Mouse (Mus musculus) limb, embryonic 15.5 days (tissue): Measurements from ENCODE around the gene Fam13a. TPM values are rescaled to one million over a fixed set of nuclear protein-coding genes. Genes with fewer than 3 reads are reported as not detected.

Experiments used
- ATAC-seq: fragments of 200-750 bp; cut with Nextera tagmentation; 2 replicates; pipeline ENCODE4 v1.8.0; 2017; ENCODE audit warnings: low read depth, moderate TSS enrichment; ENCODE audit not compliant: insufficient number of reproducible peaks, low FRiP score, low TSS enrichment
- H3K27ac ChIP-seq: fragments of 300-500 bp; sonication (generic); 2 replicates; pipeline ENCODE4 v1.5.1; 2015; ENCODE audit warnings: moderate library complexity, mild to moderate bottlenecking, inconsistent platforms
- H3K27me3 ChIP-seq: fragments of 300-500 bp; sonication (generic); 2 replicates; pipeline ENCODE4 v1.6.1; 2015; ENCODE audit warnings: inconsistent platforms
- H3K36me3 ChIP-seq: fragments of 300-500 bp; sonication (generic); 2 replicates; pipeline ENCODE4 v1.6.1; 2015; ENCODE audit warnings: inconsistent platforms
- H3K4me1 ChIP-seq: fragments of 300-500 bp; sonication (generic); 2 replicates; pipeline ENCODE4 v1.6.1; 2015; ENCODE audit warnings: inconsistent platforms
- H3K4me2 ChIP-seq: fragments of 300-500 bp; sonication (generic); 2 replicates; pipeline ENCODE4 v1.6.1; 2015; ENCODE audit warnings: mild to moderate bottlenecking, inconsistent platforms
- H3K4me3 ChIP-seq: fragments of 300-500 bp; sonication (generic); 2 replicates; pipeline ENCODE4 v1.5.1; 2015; ENCODE audit warnings: mild to moderate bottlenecking, inconsistent platforms
- H3K9ac ChIP-seq: fragments of 300-500 bp; sonication (generic); 2 replicates; pipeline ENCODE4 v1.6.1; 2015; ENCODE audit warnings: inconsistent platforms
- H3K9me3 ChIP-seq: fragments of 300-500 bp; sonication (generic); 2 replicates; pipeline ENCODE4 v1.6.1; 2016; ENCODE audit warnings: inconsistent platforms
- WGBS: fragments of 180-500 bp; shearing (Covaris S2); methylation state at CpG from one replicate; pipeline ENCODE4 v1.1.7; 2015; 5-methylcytosine and 5-hydroxymethylcytosine counted together
- polyA plus RNA-seq: library from polyadenylated mRNA; unstranded; fragments of >200 nt; fragmentation: Nextera tagmentation; extraction: Ambion mirVana; gene quantifications from 2 replicates; pipeline ENCODE4 v1.2.1, GENCODE M21; 2015

Gene Fam13a
- polyA plus RNA-seq, 1 experiment from 2014 or later: 8.7 TPM

DNA sequence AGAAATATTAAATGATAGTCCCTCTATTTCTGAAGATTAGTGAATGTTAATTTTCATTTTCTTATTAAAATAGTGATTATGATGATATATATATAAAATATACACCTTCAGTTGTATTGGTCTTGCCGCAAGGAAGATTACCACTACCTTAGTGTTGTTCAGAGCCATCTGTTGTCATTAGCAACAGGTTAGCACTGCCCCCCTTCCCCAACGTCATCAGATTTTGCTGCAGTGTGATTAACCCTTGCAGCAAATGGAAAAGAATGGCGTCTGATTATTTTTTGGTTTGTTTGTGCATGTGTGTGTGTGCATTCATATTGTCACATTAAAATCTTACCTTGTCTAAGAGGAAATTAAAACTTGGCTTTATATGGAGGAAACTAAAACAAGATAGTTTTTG, 119.8 kb downstream of the Fam13a start:
- 49% methylated on average over 3 of the region's 3 CpGs for WGBS
- ATAC-seq: no peak
- H3K36me3 ChIP-seq: peaks cover 5% of the 10 kb centered on the region; the same call in 1 of the 2 replicates
- peaks cover 9% of the 10 kb centered on the region; the same call in 1 of the 2 replicates for H3K9me3 ChIP-seq
- H3K4me2 ChIP-seq: no peak overlapping the region
- H3K27me3 ChIP-seq: no peaks in the 10 kb centered on the region
- H3K4me3 ChIP-seq: no peak overlapping the region
- no peak overlapping the region for H3K9ac ChIP-seq
- H3K4me1 ChIP-seq: 0 out of 2 replicates have a peak, but pooled peaks cover 6% of the 10 kb centered on the region
- H3K27ac ChIP-seq: no peak overlapping the region

DNA sequence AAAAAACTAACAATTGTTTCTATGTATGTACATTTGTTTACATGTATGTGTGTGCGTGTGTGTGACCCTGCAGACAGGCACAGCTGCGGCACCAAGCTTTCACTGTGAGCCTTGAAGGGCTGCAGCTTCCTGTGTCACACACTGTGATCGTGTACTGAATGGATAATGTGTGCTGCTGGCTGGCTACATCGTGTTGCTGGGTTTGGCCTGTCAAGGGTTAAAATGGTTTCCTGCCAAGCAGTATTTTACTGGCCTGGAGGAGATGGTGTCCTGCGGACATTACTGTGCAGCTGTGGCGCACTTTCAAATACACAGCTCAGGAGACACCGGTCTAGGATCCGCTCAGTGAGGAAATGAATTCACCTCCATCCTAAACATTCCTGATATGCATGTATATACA, 121.2 kb downstream of the Fam13a start:
- Histone ChIP-seq H3K36me3 (peaks cover 5% of the 10 kb centered on the region; the same call in 1 of the 2 replicates), H3K27ac (no peak overlapping the region), H3K9me3 (peaks cover 9% of the 10 kb centered on the region; the same call in 1 of the 2 replicates), H3K4me1 (0 out of 2 replicates have a peak, but pooled peaks cover 6% of the 10 kb centered on the region), H3K4me2 (no peak overlapping the region), H3K27me3 (no peaks in the 10 kb centered on the region), H3K4me3 (no peak overlapping the region), H3K9ac (no peak overlapping the region)
- no peak for ATAC-seq
- WGBS: 22% methylated on average over 8 of the region's 8 CpGs

DNA sequence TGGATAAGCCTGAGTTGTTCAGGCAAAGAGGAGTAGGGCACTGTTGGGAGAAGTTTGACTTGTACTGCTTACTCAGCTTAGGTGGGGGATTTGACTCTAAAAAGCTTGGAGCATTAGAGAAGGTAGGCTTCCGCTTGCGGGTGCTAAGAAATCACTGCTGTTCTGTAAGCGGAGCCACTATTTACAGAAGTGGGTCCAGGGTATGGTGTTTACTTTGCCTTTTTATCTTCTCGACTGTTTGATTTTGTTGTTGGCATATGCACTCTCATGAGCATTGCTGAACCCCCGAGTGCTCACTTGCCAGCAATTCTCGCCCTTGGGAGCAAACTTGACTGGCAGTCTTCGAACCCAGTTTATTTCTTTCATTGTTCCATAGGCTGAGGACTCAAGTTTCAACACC, 123.8 kb downstream of the Fam13a start:
- Histone ChIP-seq H3K27me3 (no peaks in the 10 kb centered on the region), H3K4me3 (no peak overlapping the region), H3K9me3 (no peaks in the 10 kb centered on the region), H3K4me2 (no peak overlapping the region), H3K9ac (no peak overlapping the region), H3K4me1 (0 out of 2 replicates have a peak, but pooled peaks cover 4% of the 10 kb centered on the region), H3K36me3 (peaks cover 3% of the 10 kb centered on the region; the same call in 1 of the 2 replicates), H3K27ac (no peak overlapping the region)
- WGBS: 83% methylated on average over 7 of the region's 7 CpGs
- ATAC-seq: no peak

DNA sequence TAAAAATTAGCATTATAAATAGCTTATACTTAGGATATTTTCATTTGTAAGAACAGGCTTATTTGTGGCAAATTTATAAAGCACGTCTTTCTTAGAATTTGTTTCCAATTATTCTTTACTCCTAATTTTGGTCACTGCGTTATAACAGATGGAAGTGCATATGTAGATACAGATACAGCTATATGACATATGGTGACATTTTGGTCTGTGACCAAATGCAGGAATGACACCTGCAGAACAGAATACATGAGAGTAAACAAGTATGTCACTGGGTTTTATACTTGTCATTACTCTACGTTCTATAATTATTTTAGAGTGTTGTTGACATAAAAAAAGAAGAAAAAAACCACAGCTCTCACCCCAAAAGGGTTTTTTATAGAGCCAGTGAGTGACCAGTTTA, 125.3 kb downstream of the Fam13a start:
- ATAC-seq: no peak
- no peak overlapping the region for H3K4me3 ChIP-seq
- H3K4me2 ChIP-seq: no peak overlapping the region
- H3K27me3 ChIP-seq: no peaks in the 10 kb centered on the region
- no peak overlapping the region for H3K27ac ChIP-seq
- no peaks in the 10 kb centered on the region for H3K9me3 ChIP-seq
- 79% methylated on average over 3 of the region's 3 CpGs for WGBS
- H3K36me3 ChIP-seq: peaks cover 3% of the 10 kb centered on the region; the same call in 1 of the 2 replicates
- H3K4me1 ChIP-seq: 0 out of 2 replicates have a peak, but pooled peaks cover 4% of the 10 kb centered on the region
- no peak overlapping the region for H3K9ac ChIP-seq

DNA sequence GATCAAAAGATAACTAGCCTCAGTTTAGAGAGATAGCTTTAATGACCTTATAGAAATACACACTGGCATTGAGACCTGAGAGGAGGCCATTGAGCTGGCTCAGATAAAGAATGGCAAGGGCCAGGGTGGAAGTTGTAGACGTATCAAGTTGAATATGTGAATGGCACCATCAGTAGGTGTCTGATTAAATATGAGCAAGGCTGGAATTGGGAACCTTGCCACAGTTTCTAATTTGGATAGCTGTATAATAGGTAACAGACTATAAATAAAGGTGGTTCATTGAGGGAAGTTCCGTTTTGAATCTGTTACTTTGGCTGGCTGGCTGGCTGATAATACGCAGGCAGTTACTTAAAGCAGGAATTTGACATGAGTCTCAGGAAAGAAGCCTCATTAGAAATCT, 127.7 kb downstream of the Fam13a start:
- 68% methylated on average over 3 of the region's 3 CpGs for WGBS
- no peak for ATAC-seq
- Histone ChIP-seq H3K27ac (no peak overlapping the region), H3K36me3 (peaks cover 3% of the 10 kb centered on the region; the same call in 1 of the 2 replicates), H3K9ac (no peak overlapping the region), H3K4me3 (no peak overlapping the region), H3K4me2 (no peak overlapping the region), H3K4me1 (no peaks in the 10 kb centered on the region), H3K9me3 (no peaks in the 10 kb centered on the region), H3K27me3 (no peaks in the 10 kb centered on the region)

DNA sequence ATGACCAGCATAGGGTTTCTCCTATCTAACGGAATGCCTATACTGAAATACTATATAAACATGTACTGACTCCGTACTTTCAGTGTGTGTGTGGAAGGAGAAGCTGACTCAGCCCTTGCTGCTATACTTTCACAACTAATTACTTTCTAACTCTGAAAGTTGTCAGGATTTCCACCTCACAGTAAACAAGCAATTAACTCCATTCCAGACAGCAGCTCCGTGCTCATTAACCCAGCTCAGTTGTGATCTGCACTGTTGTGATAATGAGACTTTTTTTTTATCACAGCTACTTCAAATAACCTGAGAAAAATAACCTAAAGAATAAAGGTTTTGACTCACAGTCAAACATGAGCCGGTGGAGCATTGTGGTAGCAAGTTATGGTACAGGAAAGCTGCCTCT, 129.4 kb downstream of the Fam13a start:
- no peak for ATAC-seq
- no peak overlapping the region for H3K4me3 ChIP-seq
- no peak overlapping the region for H3K27ac ChIP-seq
- H3K27me3 ChIP-seq: no peaks in the 10 kb centered on the region
- H3K9ac ChIP-seq: no peak overlapping the region
- 61% methylated on average over 4 of the region's 4 CpGs for WGBS
- peaks cover 7% of the 10 kb centered on the region; the same call in 1 of the 2 replicates for H3K36me3 ChIP-seq
- no peaks in the 10 kb centered on the region for H3K4me1 ChIP-seq
- H3K9me3 ChIP-seq: no peaks in the 10 kb centered on the region
- no peak overlapping the region for H3K4me2 ChIP-seq

DNA sequence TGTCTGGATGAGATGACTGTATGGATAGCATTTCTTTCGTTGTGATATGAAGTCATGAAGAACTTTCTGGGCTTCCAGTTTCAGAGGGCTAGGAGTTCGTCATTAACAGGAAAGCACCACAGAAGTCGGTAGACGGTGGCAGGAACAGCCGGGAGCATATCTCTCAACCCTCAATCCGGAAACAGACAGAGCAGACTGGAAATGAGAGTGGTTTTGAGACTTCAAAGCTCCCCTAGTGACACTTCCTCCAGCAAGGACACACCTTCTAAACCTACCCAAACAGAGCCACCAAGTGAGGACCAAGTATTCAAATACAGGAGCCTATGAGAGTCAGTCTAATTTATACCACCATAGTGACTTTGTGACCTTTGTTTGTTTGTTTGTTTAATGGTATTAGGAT, 131.0 kb downstream of the Fam13a start:
- Histone ChIP-seq H3K27ac (no peak overlapping the region), H3K27me3 (no peaks in the 10 kb centered on the region), H3K9ac (no peak overlapping the region), H3K4me1 (no peaks in the 10 kb centered on the region), H3K4me2 (no peak overlapping the region), H3K36me3 (peaks cover 8% of the 10 kb centered on the region; the same call in 1 of the 2 replicates), H3K4me3 (no peak overlapping the region), H3K9me3 (no peaks in the 10 kb centered on the region)
- no peak for ATAC-seq
- whole genome bisulfite sequencing: 73% methylated on average over 6 of the region's 6 CpGs

DNA sequence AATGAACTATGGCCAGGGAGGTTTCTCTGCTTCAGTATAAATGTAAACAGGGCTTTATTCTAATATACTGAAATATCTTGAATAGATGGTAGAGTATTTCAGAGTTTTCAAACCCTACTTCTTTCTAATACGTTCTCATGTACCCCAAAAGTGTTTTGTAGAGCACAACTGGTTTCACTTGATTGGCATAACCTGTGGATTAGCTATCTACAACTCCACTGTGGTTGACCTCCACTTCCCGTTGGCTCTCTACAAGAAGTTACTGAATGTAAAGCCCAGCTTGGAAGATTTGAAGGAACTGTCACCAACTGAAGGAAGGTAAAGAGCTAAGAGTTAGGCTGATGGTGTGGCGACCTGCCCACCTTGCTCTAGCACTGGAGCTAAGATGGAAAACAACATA, 134.4 kb downstream of the Fam13a start:
- Histone ChIP-seq H3K4me1 (no peaks in the 10 kb centered on the region), H3K4me3 (no peak overlapping the region), H3K36me3 (0 out of 2 replicates have a peak, but pooled peaks cover 7% of the 10 kb centered on the region), H3K9ac (no peak overlapping the region), H3K27ac (no peak overlapping the region), H3K9me3 (no peaks in the 10 kb centered on the region), H3K4me2 (no peak overlapping the region), H3K27me3 (no peaks in the 10 kb centered on the region)
- ATAC-seq: no peak
- WGBS: 84% methylated on average over 3 of the region's 3 CpGs

DNA sequence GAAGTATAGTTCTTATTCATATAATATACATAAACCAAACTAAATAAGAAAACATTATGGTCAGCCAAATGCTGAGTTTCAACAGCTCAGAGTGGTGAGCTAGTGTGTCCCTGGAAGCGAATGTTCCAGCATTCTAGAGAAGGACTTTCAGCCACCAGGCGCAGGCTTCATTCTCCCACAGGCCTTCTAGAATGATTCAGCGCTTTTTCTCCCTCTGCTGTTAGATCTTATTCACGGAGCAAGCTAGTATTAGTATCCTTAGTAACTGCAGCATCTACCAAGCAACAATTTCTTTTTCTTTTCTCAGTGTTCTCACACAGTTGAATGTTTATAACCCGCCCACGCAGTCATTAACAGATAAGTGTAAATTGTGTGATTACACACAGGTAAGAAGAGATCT, 142.1 kb downstream of the Fam13a start:
- no peaks in the 10 kb centered on the region for H3K9me3 ChIP-seq
- no peak for ATAC-seq
- no peak overlapping the region for H3K4me2 ChIP-seq
- no peak overlapping the region for H3K9ac ChIP-seq
- H3K27ac ChIP-seq: no peak overlapping the region
- H3K27me3 ChIP-seq: no peaks in the 10 kb centered on the region
- WGBS: 75% methylated on average over 6 of the region's 6 CpGs
- peaks cover 7% of the 10 kb centered on the region; the same call in 1 of the 2 replicates for H3K36me3 ChIP-seq
- no peaks in the 10 kb centered on the region for H3K4me1 ChIP-seq
- H3K4me3 ChIP-seq: no peak overlapping the region

Other genes starting within 250 kb of the Fam13a start
- gene Herc3, start 193.1 kb downstream of the Fam13a start, polyA plus RNA-seq: 4.9 and 7.6 TPM in 2 replicates
- gene Nap1l5, start 117.5 kb downstream of the Fam13a start, polyA plus RNA-seq: 2.2 and 4.2 TPM in 2 replicates
- gene Tigd2, start 184.3 kb upstream of the Fam13a start, polyA plus RNA-seq: 10.0 and 11.1 TPM in 2 replicates